In genomic region chr10:99261636-99262318, GRCm38 (mm10) we compare ENCODE assay signal across 8 mouse cellular contexts. TPM values are rescaled to one million over a fixed set of nuclear protein-coding genes. Genes with fewer than 3 reads are reported as not detected.
DNase-seq lines count a peak whose midpoint lies in the region; ATAC-seq lines count a peak whose summit lies in the region.

No protein-coding gene starts in this region.

- H3K4me2 ChIP-seq in limb, embryonic 12.5 days, result peak overlapping the region; percentile 88
- H3K4me2 ChIP-seq in midbrain, embryonic 13.5 days (replicated peaks), result peak overlapping the region; percentile 88

- DNase-seq in embryo, embryonic 11 days, result peak; percentile 93
- DNase-seq in kidney, adult 11 months, result peak; percentile 93
- DNase-seq in spleen, adult 12 weeks (ENCODE audit: low spot score), result peak; percentile 66

- H3K9ac ChIP-seq in limb, embryonic 12.5 days (replicated peaks), result peak overlapping the region; percentile 98
- peak overlapping the region; percentile 77 for H3K9ac ChIP-seq in midbrain, embryonic 13.5 days (replicated peaks)

- peaks cover 4% of the 10 kb centered on the region; the same call in 1 of the 2 replicates for H3K9me3 ChIP-seq in erythroblast, embryonic 14.5 days (ENCODE audit: control insufficient read depth, low read length)
- H3K9me3 ChIP-seq in limb, embryonic 12.5 days, result no peaks in the 10 kb centered on the region
- H3K9me3 ChIP-seq in midbrain, embryonic 13.5 days, result no peaks in the 10 kb centered on the region

- H3K27me3 ChIP-seq in erythroblast, embryonic 14.5 days (ENCODE audit: control insufficient read depth), result peaks cover 65% of the 10 kb centered on the region
- H3K27me3 ChIP-seq in limb, embryonic 12.5 days, result no peaks in the 10 kb centered on the region
- peaks cover 23% of the 10 kb centered on the region for H3K27me3 ChIP-seq in midbrain, embryonic 13.5 days

- peak overlapping the region; percentile 52 for H3K4me3 ChIP-seq in erythroblast, embryonic 14.5 days (replicated peaks)
- H3K4me3 ChIP-seq in limb, embryonic 12.5 days (replicated peaks), result peak overlapping the region; percentile 83
- peak overlapping the region; percentile 56 for H3K4me3 ChIP-seq in midbrain, embryonic 13.5 days (replicated peaks)

- peaks cover 3% of the 10 kb centered on the region; the same call in 1 of the 2 replicates for H3K36me3 ChIP-seq in erythroblast, embryonic 14.5 days (ENCODE audit: control insufficient read depth)
- peaks cover 7% of the 10 kb centered on the region for H3K36me3 ChIP-seq in limb, embryonic 12.5 days
- H3K36me3 ChIP-seq in midbrain, embryonic 13.5 days, result no peaks in the 10 kb centered on the region

- WGBS in limb, embryonic 12.5 days, result under 1% methylated on average over 62 of the region's 62 CpGs
- under 1% methylated on average over 53 of the region's 62 CpGs for WGBS in midbrain, embryonic 13.5 days

- peak overlapping the region; percentile 99 for H3K27ac ChIP-seq in limb, embryonic 12.5 days
- H3K27ac ChIP-seq in midbrain, embryonic 13.5 days, result peak overlapping the region; percentile 85

- ATAC-seq in erythroblast, adult 5-6 weeks (replicated peaks; ENCODE audit: low FRiP score, poor library complexity, severe bottlenecking), result no peak
- peak; percentile 29 for ATAC-seq in granulocyte monocyte progenitor cell, adult 5-6 weeks (replicated peaks; ENCODE audit: poor library complexity, severe bottlenecking)
- peak; percentile 32 for ATAC-seq in limb, embryonic 12.5 days (ENCODE audit: insufficient number of reproducible peaks, insufficient read depth, low FRiP score, low TSS enrichment, low read depth)
- ATAC-seq in midbrain, embryonic 13.5 days, result peak; percentile 46

- peaks cover 8% of the 10 kb centered on the region for H3K4me1 ChIP-seq in erythroblast, embryonic 14.5 days (ENCODE audit: control insufficient read depth)
- H3K4me1 ChIP-seq in limb, embryonic 12.5 days (replicated peaks), result peaks cover 24% of the 10 kb centered on the region
- peaks cover 49% of the 10 kb centered on the region for H3K4me1 ChIP-seq in midbrain, embryonic 13.5 days (replicated peaks)

RNA-seq across cellular contexts. Expression of gene Dusp6, which starts 1.3 kb away (rescaled TPM):
- 0.09 and 0.10 TPM in 2 replicates for polyA plus RNA-seq in erythroblast, embryonic 14.5 days (2012)
- total RNA-seq in erythroblast, adult 5-6 weeks (2015; ENCODE audit: low replicate concordance), result 9.4 and 15.6 TPM in 2 replicates
- total RNA-seq in erythroblast, adult 5-6 weeks (2017; ENCODE audit: low replicate concordance), result 7.9 and 13.7 TPM in 2 replicates
- 11.6 and 12.2 TPM in 2 replicates for total RNA-seq in granulocyte monocyte progenitor cell, adult 5-6 weeks (2014; fragmentation: Nextera tagmentation)
- total RNA-seq in granulocyte monocyte progenitor cell, adult 5-6 weeks (2017), result 20.0 and 26.9 TPM in 2 replicates
- 117 and 122 TPM in 2 replicates for polyA plus RNA-seq in limb, embryonic 12.5 days (2016; fragmentation: Nextera tagmentation; extraction: Ambion mirVana)
- polyA plus RNA-seq in midbrain, embryonic 13.5 days (2015; fragmentation: Nextera tagmentation; extraction: Ambion mirVana), result 21.8 and 26.5 TPM in 2 replicates

Comparison
In these comparisons a context has a peak if more than half of its experiments do, and no peak if none do; other contexts are left out.
1. RNA of gene Dusp6, which starts 1.3 kb away (polyA plus RNA-seq): 117 to 122 TPM in limb, embryonic 12.5 days and 21.8 to 26.5 TPM in midbrain, embryonic 13.5 days; 0.09 to 0.10 TPM in erythroblast, embryonic 14.5 days; every median in the first group is over 10 times any median in the second.
2. Peak in every context shown above with its lines, with median percentiles within 50 percentile points of each other: H3K4me3 ChIP-seq and DNase-seq.